Mouse (Mus musculus) mature B cell (primary cell): ENCODE data around the gene Bmpr1a.
"Not testable (repeated sequence)": the region's sequence is repeated elsewhere in the genome, so short reads cannot be mapped to it uniquely, and the experiment has no call there.

Source experiments
- in situ Hi-C: fragments of 300-500 bp; cut with MboI; formaldehyde crosslinking; loops from 2 replicates; pipeline ENCODE4 v1.14.3; 2019

The Bmpr1a gene

DNA sequence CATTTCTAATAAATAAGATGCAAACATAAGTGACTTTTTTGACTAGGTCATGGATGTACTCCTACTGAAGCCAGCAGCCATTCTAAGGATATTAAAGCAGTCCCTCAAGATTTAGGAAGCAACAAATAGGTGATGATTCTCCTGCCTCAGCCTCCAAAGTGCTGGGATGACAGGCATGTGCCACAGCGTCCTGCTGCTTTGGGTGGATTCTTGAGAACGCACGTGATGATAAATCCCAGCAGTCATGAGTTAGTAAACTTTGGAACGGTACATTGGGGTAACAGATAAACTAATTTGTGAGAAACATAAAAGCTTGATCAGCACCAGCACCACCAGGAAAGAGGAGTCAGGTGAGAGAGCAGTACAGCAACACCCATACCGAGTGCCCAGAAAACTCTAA, 52.7 kb downstream of the Bmpr1a start:
- in situ Hi-C loops = no loop called here

DNA sequence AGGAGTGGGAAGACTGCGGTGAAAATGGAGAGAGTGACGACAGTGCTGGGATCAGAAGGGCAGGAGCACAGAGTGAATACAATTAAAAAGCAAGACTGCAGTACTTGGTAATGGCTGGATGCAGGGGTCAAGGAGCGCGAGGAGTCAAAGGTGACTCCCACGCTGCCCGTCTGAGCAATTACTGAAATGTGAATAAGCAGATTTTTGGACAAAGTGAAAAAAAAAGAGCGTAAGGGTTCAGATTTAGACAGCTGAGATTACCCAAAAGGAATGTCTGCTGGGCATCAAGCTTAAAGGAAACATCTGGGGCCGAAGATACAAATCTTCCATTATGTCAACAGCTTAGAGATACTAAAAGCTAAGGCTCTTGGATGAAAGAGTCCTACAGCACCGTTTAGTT, 53.3 kb downstream of the Bmpr1a start:
- in situ Hi-C loops = no loop called here

DNA sequence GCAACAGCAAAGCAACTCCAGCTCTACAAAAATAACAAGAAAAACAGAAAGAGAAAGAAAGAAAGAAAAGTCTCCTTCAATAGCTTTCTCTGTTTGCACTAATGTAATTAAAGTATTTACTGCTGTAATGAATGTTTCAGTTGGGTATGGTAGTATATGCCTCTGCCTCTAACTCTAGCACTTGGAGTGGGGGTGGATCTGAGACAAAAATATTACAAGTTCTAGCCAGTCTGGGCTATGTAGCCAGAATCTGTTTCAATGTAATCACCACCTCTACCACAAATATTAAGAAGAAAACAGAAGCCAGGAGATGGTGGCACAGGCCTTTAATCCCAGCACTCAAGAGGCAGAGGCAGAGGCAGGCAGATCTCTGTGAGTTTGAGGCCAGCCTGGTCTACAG, 54.7 kb downstream of the Bmpr1a start:
- in situ Hi-C loops = no loop called here

DNA sequence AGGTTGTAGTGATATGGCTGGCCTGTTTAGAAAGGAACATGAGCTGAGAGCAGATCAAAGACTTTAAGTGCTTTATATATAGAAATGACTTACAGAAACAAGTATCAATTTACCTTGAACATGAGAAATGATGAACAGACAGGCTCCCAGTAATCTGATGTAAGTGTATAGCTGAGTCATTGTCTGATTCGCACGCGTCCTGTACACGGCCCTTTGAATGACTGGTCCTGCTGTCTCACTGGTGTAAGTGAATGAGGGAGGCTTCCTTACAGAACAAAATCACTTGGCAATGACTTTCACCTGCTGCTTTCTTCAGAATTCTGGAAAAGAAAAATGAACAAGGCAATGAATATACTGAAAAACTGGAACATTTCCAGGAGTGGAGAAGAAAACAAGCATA, 55.5 kb downstream of the Bmpr1a start:
- in situ Hi-C loops = no loop called here

DNA sequence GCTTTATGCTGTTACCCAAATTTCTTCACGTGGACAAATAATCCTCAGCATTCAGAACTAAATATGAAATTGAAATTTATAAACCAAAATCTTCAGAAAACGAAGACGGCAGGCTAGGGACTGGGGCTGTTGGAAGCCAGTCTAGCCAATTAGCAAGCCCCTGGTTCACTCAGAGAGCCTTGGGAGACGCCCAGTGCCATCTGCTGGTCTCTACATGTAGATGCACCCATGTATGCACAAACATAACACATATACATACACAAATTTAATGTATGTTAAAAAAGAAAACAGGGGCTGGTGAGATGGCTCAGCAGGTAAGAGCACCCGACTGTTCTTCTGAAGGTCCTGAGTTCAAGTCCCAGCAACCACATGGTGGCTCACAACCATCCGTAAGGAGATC, 56.5 kb downstream of the Bmpr1a start:
- in situ Hi-C loops = no loop called here

DNA sequence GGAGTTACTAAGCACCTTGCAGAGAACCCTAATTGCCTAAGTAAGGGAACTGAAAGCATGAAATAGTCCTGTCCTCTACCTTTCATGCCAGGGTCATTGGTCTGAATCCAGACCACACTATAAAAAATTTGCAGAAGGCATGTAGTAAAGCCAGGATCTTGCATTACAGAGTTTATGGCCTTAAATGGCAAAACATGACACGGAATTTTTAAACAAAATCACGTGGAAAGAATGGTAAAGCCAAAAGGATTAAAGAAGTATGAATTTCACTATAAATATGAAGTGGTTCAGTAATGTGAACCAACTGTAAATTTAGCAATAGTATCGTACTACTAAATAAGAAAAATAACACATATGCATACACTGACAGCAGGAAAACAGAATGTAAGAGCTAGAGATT, 57.8 kb downstream of the Bmpr1a start:
- in situ Hi-C loops = no loop called here

DNA sequence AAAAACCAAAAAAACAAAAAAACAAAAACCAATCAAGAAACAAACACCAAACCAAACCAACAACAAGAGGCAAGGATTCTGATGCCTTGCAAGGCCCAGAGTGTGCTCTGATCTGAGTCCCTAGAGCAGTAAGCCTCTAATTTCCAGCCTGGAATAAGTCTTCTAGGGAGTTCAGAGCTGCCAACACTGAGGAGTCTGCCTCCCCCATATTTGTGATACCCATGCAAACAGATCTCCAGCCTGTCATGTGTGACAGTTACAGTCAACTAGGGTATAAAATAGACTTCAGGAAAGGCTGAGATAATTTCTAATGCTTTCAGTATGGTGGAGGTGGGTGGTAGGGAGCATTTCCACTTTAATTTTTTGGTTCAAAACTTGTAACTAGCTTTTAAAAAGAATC, 58.2 kb downstream of the Bmpr1a start:
- in situ Hi-C loops = no loop called here

DNA sequence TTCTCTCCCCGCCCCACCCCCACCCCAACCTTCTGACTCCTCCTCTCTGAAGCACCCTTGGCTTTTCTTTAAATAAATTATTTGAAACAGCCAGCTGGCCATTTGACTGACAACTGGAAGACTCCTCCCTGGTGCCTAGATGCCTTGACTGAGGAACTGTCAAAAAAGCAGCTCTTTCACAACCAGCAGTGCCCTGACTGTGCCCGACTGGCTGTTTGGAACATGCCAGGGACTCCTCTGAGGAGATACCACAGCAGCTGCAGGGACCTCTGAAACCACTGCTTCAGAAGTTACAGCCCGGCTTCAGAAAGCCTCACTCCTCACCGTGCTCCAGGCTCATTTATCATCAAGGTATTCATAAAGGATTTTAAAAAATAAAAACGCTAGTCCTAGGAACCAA, 58.8 kb downstream of the Bmpr1a start:
- in situ Hi-C loops = no loop called here

DNA sequence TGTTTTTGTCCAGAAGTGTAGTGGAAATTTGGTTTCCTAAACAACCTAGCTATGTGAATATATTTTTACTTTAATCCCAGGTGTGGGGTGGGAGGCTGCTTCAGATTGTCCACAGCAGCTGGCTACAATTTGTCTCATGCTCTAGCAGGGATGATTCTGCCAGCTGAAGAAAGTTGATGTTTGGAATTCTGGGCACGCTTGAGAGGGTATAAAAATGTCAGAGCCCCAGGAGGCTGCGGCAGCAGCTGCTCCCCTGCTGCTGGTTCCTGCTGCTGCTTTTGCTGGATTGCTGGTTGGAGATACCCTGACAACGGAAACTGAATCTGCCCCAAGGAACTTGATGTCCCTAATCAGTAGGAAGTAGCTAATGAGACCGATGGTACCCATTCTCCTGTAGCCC, 60.6 kb downstream of the Bmpr1a start:
- in situ Hi-C loops = no loop called here

DNA sequence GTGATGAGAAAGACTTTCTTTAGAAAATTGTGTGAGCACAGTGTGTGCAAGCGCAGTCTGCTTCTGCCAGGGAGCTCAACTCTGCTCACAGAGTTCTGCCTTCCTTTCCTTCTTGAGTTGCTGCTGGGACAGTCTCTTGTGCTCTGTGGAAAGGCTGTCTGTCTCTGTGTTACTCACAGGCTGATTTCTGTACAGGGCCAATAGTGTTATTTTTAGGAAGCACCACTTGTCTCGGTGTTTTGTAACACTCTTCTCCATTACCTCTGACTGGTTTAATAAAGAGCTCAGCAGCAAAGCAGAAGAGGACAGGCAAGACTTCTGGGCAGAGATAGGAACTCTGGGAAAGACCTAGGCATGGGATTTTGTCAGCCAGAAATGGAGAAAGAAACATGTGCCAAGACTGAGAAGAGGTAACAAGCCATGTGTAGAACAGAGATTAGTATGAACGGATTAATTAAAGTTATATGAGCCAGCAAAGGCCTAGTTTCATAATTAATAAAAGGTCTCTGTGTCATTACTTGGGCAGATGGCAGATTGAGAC, 62.5 kb downstream of the Bmpr1a start:
- in situ Hi-C loops = no loop called here

DNA sequence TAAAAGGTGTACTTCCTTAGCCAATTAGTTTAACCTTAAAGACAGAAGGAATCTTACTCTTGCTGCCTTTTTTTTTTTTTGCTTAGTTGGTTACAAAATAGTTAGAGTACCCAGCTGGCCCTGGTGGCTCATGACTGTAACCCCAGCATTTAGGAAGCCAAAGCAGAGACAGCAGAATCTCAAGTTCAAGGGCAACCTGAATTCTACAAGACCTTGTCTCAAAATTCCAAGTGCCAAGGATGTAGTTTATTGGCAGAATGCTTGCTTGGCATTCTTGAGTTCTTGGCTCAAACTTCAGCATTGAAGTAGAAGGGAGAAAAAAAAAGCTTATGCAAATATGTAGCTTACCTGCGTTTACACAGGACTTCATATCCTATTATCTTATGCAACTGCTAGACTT, 74.1 kb downstream of the Bmpr1a start:
- in situ Hi-C loops = no loop called here

DNA sequence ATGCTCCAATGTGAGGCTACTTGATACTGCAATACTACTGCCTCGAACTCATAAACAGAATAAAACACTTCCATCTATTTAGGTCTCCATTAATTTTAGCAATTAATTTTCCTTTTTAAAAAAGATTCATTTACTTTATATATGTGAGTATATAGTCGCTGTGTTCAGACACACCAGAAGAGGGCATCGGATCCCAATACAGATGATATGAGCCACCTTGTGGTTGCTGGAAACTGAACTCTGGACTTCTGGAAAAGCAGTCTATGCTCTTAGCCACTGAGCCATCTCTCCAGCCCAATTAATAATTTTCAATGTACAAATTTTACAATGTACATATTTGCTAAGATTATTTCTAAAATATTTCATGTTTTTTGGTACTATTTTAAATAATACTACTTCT, 74.9 kb downstream of the Bmpr1a start:
- in situ Hi-C loops = no loop called here

DNA sequence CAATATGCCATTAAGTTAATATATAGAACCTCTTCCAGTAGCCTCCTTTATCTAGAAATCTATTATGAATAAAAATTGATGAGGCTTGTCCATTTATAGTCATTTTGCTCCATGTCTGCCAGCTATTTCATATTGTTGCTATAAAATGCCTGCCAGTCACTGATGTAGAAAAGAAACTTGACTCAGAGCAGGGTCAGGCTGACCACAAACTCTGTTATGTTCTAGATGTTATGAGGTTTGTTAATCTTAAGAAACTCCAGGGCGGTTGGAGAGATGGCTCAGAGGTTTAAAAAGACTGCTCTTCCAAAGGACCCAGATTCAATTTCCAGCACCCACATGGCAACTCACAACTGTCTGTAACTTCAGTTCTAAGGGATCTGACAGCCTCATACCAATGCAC, 82.1 kb downstream of the Bmpr1a start:
- in situ Hi-C loops = no loop called here

DNA sequence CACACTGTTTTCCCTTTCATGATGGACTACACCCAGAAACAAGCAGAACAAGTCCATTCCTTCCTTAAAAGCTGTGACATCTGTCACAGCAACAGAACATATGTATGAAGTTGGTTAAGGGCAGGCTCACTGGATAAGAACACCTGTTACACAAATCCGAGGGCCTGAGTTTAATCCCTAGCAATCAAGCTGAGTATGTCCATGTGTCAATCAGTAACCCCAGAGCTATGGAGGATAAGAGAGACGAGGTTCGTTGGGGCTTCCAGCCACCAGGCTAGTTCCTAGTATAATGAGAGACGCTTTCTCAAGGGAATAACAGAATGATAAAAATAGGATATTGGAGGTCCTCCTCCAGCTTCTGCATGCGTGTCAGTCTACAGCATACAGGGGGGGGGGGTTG, 85.6 kb downstream of the Bmpr1a start:
- in situ Hi-C loops = no loop called here

DNA sequence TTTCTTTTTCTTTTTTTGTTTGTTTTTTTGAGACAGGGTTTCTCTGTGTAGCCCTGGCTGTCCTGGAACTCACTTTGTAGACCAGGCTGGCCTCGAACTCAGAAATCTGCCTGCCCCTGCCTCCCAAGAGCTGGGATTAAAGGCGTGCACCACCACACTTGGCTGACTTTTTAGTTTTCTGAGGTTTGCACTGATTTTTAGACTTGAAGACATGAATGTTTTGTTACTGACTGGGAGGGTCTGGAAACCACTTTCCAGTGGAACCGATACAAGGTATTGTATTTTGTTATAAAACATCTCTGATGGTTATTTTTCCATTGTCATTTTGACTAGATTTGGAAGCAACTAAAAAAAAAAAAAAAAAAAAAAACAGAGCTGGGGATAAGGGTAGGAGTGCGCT, 86.2 kb downstream of the Bmpr1a start:
- in situ Hi-C loops = not testable (repeated sequence)

DNA sequence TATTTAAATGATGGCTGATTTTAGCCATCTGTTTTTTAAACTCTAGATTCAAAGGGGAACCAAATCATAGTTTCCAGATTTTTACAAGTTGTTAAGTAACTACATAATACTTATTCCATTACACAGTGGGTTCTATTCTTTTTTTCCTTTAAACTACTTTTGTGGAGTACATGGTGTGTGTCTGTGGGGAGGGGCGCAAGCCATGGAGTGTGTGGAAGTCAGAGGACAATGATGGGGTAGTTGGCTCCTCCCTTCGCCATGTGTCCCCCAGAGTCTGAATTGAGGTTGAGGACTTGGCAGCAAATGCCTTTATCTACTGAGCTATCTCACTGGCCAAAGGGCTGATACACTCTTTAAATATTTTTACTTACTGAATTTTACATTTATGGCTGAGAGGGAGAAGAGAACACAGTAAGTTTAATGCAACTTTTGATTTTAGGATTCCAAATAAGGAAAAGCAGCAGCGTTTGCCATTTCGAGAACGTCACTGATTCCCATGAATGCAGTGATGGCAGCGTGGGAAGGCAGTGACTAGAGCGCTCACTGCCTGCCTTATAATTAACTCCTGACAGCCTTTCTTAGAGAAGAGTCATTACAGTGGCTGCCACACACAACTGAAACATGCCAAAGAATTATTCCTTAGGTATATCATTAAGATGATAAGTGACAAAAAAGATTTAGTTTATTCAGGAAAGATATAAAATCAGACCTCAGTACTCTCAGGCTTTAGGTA, 90.8 kb downstream of the Bmpr1a start:
- in situ Hi-C loops = no loop called here

DNA sequence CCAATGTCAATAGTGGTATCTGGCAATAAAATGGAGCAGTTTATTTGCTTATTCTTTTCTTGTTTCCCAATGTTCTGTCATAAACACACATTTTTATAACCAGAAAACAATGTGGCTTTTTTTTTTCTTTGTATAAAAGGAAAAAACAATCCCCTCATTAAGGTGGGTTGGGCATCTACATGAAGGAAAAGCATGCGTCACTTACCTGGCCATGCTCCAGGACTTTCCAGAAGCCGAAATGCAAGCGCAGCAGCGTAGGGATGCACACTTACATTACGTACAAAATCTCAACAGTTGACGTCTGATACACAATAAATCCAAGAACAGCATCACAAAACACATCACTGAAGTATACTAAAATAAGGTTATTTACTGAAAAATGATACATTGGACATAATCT, 92.4 kb downstream of the Bmpr1a start:
- in situ Hi-C loops = no loop called here

DNA sequence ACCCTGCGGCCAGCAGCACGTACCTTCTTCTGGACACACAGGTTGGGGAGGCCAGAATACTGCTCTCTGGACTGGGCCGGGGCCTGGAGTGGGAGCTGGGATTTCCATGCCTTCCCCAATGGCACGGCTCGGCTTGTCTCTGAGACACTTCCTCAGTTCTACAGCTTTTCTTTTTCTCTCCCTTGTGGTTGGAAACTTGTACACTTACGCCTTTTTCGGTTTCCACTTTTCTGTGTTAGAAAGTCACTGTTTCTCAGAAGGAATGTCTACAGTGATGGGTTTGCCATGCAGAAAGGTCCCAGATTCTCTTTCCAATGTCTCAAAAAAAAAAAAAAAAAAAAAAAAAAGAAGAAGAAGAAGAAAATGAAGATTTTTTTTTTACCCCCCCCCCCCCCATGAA, 99.7 kb downstream of the Bmpr1a start:
- in situ Hi-C loops = no loop called here

DNA sequence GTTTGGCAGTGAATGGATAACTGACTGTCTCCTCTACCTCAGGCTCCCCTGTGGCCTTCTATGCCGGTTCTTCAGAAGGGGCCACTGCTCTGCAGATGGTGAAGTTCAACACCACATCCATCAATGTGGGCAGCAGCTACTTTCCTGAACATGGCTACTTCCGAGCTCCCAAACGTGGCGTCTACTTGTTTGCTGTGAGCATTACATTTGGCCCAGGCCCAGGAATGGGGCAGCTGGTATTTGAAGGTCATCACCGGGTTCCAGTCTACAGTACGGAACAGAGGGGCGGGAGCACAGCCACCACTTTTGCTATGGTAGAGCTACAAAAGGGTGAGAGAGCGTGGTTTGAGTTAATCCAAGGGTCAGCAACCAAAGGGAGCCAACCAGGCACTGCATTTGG, 100.3 kb downstream of the Bmpr1a start:
- in situ Hi-C loops = no loop called here

DNA sequence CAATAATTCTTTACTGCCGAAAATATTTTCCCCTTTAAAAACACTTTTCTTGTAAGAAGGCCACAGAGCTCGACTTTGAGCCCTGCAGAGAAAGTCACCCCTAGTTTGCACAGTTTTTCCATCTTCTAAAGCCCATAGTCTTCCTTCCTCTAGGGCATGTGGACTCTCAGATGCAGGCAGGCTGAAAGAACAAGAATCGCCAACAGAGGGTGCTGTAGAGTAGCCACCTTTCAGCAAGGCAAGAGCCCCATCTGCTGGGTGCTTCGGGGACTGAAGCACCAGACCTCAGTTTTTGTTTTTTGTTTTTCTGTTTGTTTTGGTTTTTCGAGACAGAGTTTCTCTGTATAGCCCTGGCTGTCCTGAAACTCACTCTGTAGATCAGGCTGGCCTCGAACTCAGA, 102.0 kb downstream of the Bmpr1a start:
- in situ Hi-C loops = no loop called here

DNA sequence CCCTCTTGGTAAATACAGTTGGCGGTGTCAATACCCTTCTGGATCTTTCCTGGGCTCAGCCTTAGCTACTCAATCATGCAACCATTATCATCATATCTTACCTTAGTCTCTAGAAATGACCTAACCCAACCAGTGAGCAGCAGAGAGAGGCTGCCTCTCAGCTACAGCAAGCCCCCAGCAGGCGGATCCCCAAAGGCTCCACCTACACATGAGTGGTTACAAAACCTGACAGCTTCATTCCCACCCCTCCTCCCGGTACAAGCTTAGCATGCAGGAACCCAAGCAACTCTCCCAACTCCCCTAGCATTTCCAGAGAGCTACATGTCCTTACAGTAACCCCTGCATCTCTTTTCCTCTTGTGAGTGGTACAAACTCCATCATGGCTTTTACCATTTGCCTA, 103.1 kb downstream of the Bmpr1a start:
- in situ Hi-C loops = no loop called here

DNA sequence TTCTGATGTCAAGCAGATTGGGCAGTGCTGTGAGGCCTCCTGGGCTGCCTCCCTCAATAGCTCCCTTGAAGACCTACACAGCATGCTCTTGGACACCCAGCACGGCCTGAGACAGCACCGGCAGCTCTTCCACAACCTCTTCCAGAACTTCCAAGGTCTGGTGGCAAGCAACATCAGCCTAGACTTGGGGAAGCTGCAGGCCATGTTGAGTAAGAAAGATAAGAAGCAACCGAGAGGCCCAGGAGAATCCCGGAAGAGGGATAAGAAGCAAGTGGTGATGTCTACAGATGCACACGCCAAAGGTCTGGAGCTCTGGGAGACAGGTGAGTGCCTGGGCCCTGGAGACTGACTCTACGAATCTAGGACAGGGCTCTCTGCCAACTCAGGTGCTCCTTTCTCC, 103.8 kb downstream of the Bmpr1a start:
- in situ Hi-C loops = no loop called here

DNA sequence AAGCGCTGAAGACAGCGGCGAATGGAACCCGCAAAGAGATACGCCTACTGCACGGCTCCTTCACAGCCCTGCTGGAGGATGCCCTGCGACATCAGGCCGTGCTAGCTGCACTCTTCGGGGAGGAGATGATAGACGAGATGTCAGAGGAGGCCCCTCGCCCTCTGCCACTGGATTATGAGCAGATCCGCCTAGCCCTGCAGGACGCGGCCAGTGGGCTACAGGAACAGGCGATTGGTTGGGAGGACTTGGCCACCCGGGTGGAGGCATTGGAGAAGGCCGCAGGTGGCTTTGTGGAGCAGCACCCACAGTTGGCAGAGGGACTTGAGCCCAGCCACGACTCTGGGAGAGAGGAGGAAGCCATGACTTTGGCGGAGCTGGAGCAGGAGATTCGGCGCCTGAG, 104.2 kb downstream of the Bmpr1a start:
- in situ Hi-C loops = no loop called here

DNA sequence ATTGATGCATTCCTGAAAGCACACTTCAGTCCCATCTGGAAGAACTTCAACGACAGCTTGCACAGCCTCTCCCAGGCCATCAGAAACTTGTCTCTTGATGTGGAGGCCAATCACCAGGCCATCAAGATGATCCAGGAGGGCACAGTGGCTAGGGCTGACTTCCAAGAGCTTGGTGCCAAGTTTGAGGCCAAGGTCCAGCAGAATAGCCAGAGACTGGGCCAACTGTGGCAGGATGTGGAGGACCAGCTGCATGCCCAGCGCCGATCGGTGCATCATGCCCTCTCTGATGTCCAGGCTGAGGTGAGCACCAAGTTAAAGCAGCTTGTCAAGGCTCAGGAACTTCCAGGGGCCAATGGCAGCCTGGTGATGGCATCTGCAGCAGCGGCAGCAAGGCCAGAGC, 105.3 kb downstream of the Bmpr1a start:
- in situ Hi-C loops = no loop called here
